Mouse (Mus musculus): ENCODE results near the gene Sh2d6. TPM values are rescaled to one million over a fixed set of nuclear protein-coding genes. Genes with fewer than 3 reads are reported as not detected.

The Sh2d6 gene
- polyA plus RNA-seq, 1 experiment, result 1.9 TPM

GRCm38 (mm10) chr6:72475221-72475985 is 46.1 kb downstream of the Sh2d6 start:
- TF ChIP-seq CTCF (IDR thresholded peaks at IDR 0.05; ENCODE audit: borderline replicate concordance, insufficient read depth, low read length) (no peak), POLR2A (IDR thresholded peaks at IDR 0.05; ENCODE audit: low read depth, low read length) (no peak)
- no peak overlapping the region for H3K27ac ChIP-seq (ENCODE audit: insufficient read depth, low read length)
- H3K4me1 ChIP-seq (ENCODE audit: control insufficient read depth, insufficient read depth, low read length), result peaks cover 3% of the 10 kb centered on the region
- no peak overlapping the region for H3K4me3 ChIP-seq (ENCODE audit: insufficient read depth, low read length)

DNA sequence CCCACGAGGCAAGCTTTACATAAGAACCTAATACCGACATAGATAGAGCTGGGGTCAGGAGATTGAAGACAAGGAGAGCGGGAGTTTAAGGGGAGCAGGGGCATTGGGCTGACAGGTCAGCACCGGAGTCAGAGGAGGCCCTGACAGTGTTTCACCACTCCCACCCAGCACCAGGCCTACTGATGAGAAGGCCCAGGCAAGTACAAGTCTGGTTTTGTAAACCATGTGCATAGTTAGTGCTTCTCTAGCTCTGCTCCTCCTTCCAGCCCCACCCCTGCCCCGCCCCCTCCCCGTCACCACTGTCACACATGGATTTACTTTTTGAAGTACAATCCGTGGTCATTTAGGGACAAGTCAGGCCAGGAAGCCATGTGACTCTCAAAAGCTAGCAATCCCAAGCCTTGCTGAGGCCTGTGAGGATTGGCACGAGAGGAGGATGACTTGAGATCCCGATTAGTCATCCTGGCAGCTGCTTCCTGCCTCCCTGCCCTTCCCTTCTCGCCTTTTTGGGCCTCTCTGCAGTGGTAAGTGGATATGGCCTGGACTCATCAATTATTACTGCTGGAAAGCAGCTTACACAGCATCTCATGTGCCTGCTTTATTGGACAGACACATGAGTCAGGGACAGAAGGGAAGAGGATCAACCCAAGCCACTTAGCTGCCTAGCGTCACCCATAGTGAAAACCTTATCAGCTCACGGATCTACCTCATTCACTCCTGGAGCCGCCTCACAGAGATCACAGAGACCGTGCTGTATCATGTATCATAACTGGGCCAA is 48.1 kb downstream of the Sh2d6 start:
- Histone ChIP-seq H3K4me3 (ENCODE audit: insufficient read depth, low read length) (no peak overlapping the region), H3K4me1 (ENCODE audit: control insufficient read depth, insufficient read depth, low read length) (peaks cover 3% of the 10 kb centered on the region), H3K27ac (ENCODE audit: insufficient read depth, low read length) (peak overlapping the region; percentile 89)
- TF ChIP-seq CTCF (IDR thresholded peaks at IDR 0.05; ENCODE audit: borderline replicate concordance, insufficient read depth, low read length), result no peak
- peak; percentile 56 for TF ChIP-seq POLR2A (IDR thresholded peaks at IDR 0.05; ENCODE audit: low read depth, low read length)

DNA sequence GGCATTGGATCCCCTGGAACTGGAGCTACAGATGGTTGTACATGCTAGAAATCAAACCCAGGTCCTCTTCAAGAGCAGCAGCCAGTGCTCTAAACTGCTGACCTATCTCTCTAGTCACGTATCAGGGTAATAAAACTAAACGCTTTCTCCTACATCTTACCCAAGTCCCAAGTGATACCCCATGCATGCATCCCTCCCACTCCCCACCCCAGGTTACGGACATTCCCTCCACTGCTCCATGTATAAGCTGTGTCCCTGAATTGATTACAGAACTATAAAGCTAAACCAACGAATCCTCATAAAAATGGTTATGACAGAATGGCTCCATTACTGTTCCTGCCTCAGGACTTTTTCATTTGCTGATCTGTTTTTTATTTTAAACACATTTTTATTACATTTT is 55.3 kb downstream of the Sh2d6 start:
- Histone ChIP-seq H3K27ac (ENCODE audit: insufficient read depth, low read length) (no peak overlapping the region), H3K4me1 (ENCODE audit: control insufficient read depth, insufficient read depth, low read length) (peaks cover 6% of the 10 kb centered on the region), H3K4me3 (ENCODE audit: insufficient read depth, low read length) (no peak overlapping the region)
- TF ChIP-seq CTCF (IDR thresholded peaks at IDR 0.05; ENCODE audit: borderline replicate concordance, insufficient read depth, low read length), result no peak
- TF ChIP-seq POLR2A (IDR thresholded peaks at IDR 0.05; ENCODE audit: low read depth, low read length), result no peak

- Histone ChIP-seq H3K27ac (ENCODE audit: insufficient read depth, low read length) (no peak overlapping the region), H3K4me1 (ENCODE audit: control insufficient read depth, insufficient read depth, low read length) (peaks cover 6% of the 10 kb centered on the region), H3K4me3 (ENCODE audit: insufficient read depth, low read length) (no peak overlapping the region)
- TF ChIP-seq POLR2A (IDR thresholded peaks at IDR 0.05; ENCODE audit: low read depth, low read length) (no peak), CTCF (IDR thresholded peaks at IDR 0.05; ENCODE audit: borderline replicate concordance, insufficient read depth, low read length) (no peak)
These were observed 55.9 kb downstream of the Sh2d6 start for GRCm38 (mm10) chr6:72465361-72466157.

Other genes with a start within 250 kb of the Sh2d6 start
- gene Sftpb, start 217.1 kb downstream of the Sh2d6 start, polyA plus RNA-seq (2011; ENCODE audit: insufficient read length, low read depth, missing spikeins), result not detected in 2 replicates
- gene Usp39, start 176.5 kb downstream of the Sh2d6 start, polyA plus RNA-seq (2011; ENCODE audit: insufficient read length, low read depth, missing spikeins), result 73.5 and 75.2 TPM in 2 replicates
- gene 0610030E20Rik, start 174.4 kb downstream of the Sh2d6 start, polyA plus RNA-seq (2011; ENCODE audit: insufficient read length, low read depth, missing spikeins), result 11.3 and 14.5 TPM in 2 replicates
- 35.5 and 47.6 TPM in 2 replicates for gene Tmem150a, start 166.3 kb downstream of the Sh2d6 start, polyA plus RNA-seq (2011; ENCODE audit: insufficient read length, low read depth, missing spikeins)
- gene Rnf181, start 154.8 kb downstream of the Sh2d6 start, polyA plus RNA-seq (2011; ENCODE audit: insufficient read length, low read depth, missing spikeins), result 80.0 and 99.9 TPM in 2 replicates
- gene Vamp5, start 141.2 kb downstream of the Sh2d6 start, polyA plus RNA-seq (2011; ENCODE audit: insufficient read length, low read depth, missing spikeins), result 20.1 and 23.5 TPM in 2 replicates
- gene Vamp8, start 131.0 kb downstream of the Sh2d6 start, polyA plus RNA-seq (2011; ENCODE audit: insufficient read length, low read depth, missing spikeins), result 89.7 and 108 TPM in 2 replicates
- gene Ggcx, start 107.4 kb downstream of the Sh2d6 start, polyA plus RNA-seq (2011; ENCODE audit: insufficient read length, low read depth, missing spikeins), result 60.6 and 67.0 TPM in 2 replicates
- 215 and 258 TPM in 2 replicates for gene Mat2a, start 82.1 kb downstream of the Sh2d6 start, polyA plus RNA-seq (2011; ENCODE audit: insufficient read length, low read depth, missing spikeins)
- 95.7 and 182 TPM in 2 replicates for gene Capg, start 22.7 kb upstream of the Sh2d6 start, polyA plus RNA-seq (2011; ENCODE audit: insufficient read length, low read depth, missing spikeins)
- 8.1 and 8.8 TPM in 2 replicates for gene Elmod3, start 76.7 kb upstream of the Sh2d6 start, polyA plus RNA-seq (2011; ENCODE audit: insufficient read length, low read depth, missing spikeins)
- 11.0 and 12.3 TPM in 2 replicates for gene Retsat, start 76.8 kb upstream of the Sh2d6 start, polyA plus RNA-seq (2011; ENCODE audit: insufficient read length, low read depth, missing spikeins)
- gene Tgoln1, start 95.3 kb upstream of the Sh2d6 start, polyA plus RNA-seq (2011; ENCODE audit: insufficient read length, low read depth, missing spikeins), result 50.0 and 52.7 TPM in 2 replicates

All from embryonic fibroblast, embryonic 13.5 days (primary cell).